Mouse (Mus musculus): ENCODE measurements around the gene Mtpn.

GRCm38 (mm10) chr6:35476830-35477229, 62.9 kb downstream of the Mtpn start:
- TF ChIP-seq CTCF (IDR thresholded peaks at IDR 0.05; ENCODE audit: extremely low read depth, insufficient read depth, insufficient read length, insufficient replicate concordance) (no peak), POLR2A (IDR thresholded peaks at IDR 0.05; ENCODE audit: low read depth, low read length) (no peak)

All from spleen, adult 2 months (tissue).